Mouse (Mus musculus): Measurements from ENCODE around the gene Fam160a1. TPM values are rescaled to one million over a fixed set of nuclear protein-coding genes. Genes with fewer than 3 reads are reported as not detected.

Fam160a1 gene
- polyA plus RNA-seq, 1 experiment from 2014 or later: 6.1 TPM

- no peak for ATAC-seq (ENCODE audit: low FRiP score, low TSS enrichment)
- Histone ChIP-seq H3K4me3 (ENCODE audit: low read length) (no peak overlapping the region), H3K4me2 (replicated peaks; ENCODE audit: low read depth, low read length) (no peak overlapping the region), H3K27me3 (ENCODE audit: insufficient read depth, low read length) (no peaks in the 10 kb centered on the region), H3K9ac (replicated peaks; ENCODE audit: low read length) (no peak overlapping the region), H3K9me3 (ENCODE audit: low read length) (no peaks in the 10 kb centered on the region), H3K4me1 (ENCODE audit: insufficient read depth, low read length) (peaks cover 24% of the 10 kb centered on the region), H3K27ac (ENCODE audit: low read length) (no peak overlapping the region; the same call in 1 of the 2 replicates), H3K36me3 (ENCODE audit: insufficient read depth, low read length) (no peaks in the 10 kb centered on the region)
- 64% methylated on average over 1 of the region's 1 CpGs for WGBS
Observed at GRCm38 (mm10) chr3:85831785-85832184, 14.7 kb upstream of the Fam160a1 start.

- Histone ChIP-seq H3K9ac (replicated peaks; ENCODE audit: low read length) (no peak overlapping the region), H3K27me3 (ENCODE audit: insufficient read depth, low read length) (no peaks in the 10 kb centered on the region), H3K4me2 (replicated peaks; ENCODE audit: low read depth, low read length) (no peak overlapping the region), H3K36me3 (ENCODE audit: insufficient read depth, low read length) (no peaks in the 10 kb centered on the region), H3K4me1 (ENCODE audit: insufficient read depth, low read length) (peaks cover 24% of the 10 kb centered on the region), H3K4me3 (ENCODE audit: low read length) (no peak overlapping the region), H3K9me3 (ENCODE audit: low read length) (no peaks in the 10 kb centered on the region), H3K27ac (ENCODE audit: low read length) (no peak overlapping the region)
- ATAC-seq (ENCODE audit: low FRiP score, low TSS enrichment): no peak
- WGBS: 45% methylated on average over 4 of the region's 4 CpGs
Observed at GRCm38 (mm10) chr3:85829047-85829446, 12.0 kb upstream of the Fam160a1 start.

GRCm38 (mm10) chr3:85827815-85828214 is 10.7 kb upstream of the Fam160a1 start:
- H3K4me2 ChIP-seq (replicated peaks; ENCODE audit: low read depth, low read length): no peak overlapping the region
- H3K9me3 ChIP-seq (ENCODE audit: low read length): peaks cover 3% of the 10 kb centered on the region; the same call in 1 of the 2 replicates
- peak overlapping the region; percentile 85 for H3K27ac ChIP-seq (ENCODE audit: low read length)
- H3K27me3 ChIP-seq (ENCODE audit: insufficient read depth, low read length): no peaks in the 10 kb centered on the region
- no peak overlapping the region for H3K9ac ChIP-seq (replicated peaks; ENCODE audit: low read length)
- WGBS: 34% methylated on average over 6 of the region's 6 CpGs
- peak; percentile 88 for ATAC-seq (ENCODE audit: low FRiP score, low TSS enrichment)
- H3K4me3 ChIP-seq (ENCODE audit: low read length): no peak overlapping the region
- peaks cover 23% of the 10 kb centered on the region for H3K4me1 ChIP-seq (ENCODE audit: insufficient read depth, low read length)
- H3K36me3 ChIP-seq (ENCODE audit: insufficient read depth, low read length): no peaks in the 10 kb centered on the region

- Histone ChIP-seq H3K27ac (ENCODE audit: low read length) (peak overlapping the region; percentile 85), H3K27me3 (ENCODE audit: insufficient read depth, low read length) (no peaks in the 10 kb centered on the region), H3K9me3 (ENCODE audit: low read length) (peaks cover 3% of the 10 kb centered on the region; the same call in 1 of the 2 replicates), H3K4me3 (ENCODE audit: low read length) (no peak overlapping the region), H3K36me3 (ENCODE audit: insufficient read depth, low read length) (no peaks in the 10 kb centered on the region), H3K4me2 (replicated peaks; ENCODE audit: low read depth, low read length) (no peak overlapping the region; the same call in 1 of the 2 replicates), H3K9ac (replicated peaks; ENCODE audit: low read length) (0 out of 2 replicates have a peak overlapping the region, but pooled peaks have one; percentile 35), H3K4me1 (ENCODE audit: insufficient read depth, low read length) (peaks cover 18% of the 10 kb centered on the region)
- ATAC-seq (ENCODE audit: low FRiP score, low TSS enrichment): peak; percentile 24; the same call in 1 of the 2 replicates
- WGBS: 38% methylated on average over 4 of the region's 4 CpGs
Observed at GRCm38 (mm10) chr3:85827283-85827682, 10.2 kb upstream of the Fam160a1 start.

- ATAC-seq (ENCODE audit: low FRiP score, low TSS enrichment): no peak
- 56% methylated on average over 15 of the region's 15 CpGs for WGBS
- Histone ChIP-seq H3K9ac (replicated peaks; ENCODE audit: low read length) (no peak overlapping the region), H3K4me2 (replicated peaks; ENCODE audit: low read depth, low read length) (no peak overlapping the region), H3K27ac (ENCODE audit: low read length) (no peak overlapping the region), H3K9me3 (ENCODE audit: low read length) (peaks cover 3% of the 10 kb centered on the region; the same call in 1 of the 2 replicates), H3K4me1 (ENCODE audit: insufficient read depth, low read length) (peaks cover 8% of the 10 kb centered on the region), H3K27me3 (ENCODE audit: insufficient read depth, low read length) (no peaks in the 10 kb centered on the region), H3K36me3 (ENCODE audit: insufficient read depth, low read length) (no peaks in the 10 kb centered on the region), H3K4me3 (ENCODE audit: low read length) (no peak overlapping the region)
Observed at GRCm38 (mm10) chr3:85820839-85821548, 3.9 kb upstream of the Fam160a1 start.

GRCm38 (mm10) chr3:85819319-85819718 is 2.2 kb upstream of the Fam160a1 start:
- no peak for ATAC-seq (ENCODE audit: low FRiP score, low TSS enrichment)
- H3K4me1 ChIP-seq (ENCODE audit: insufficient read depth, low read length): peaks cover 8% of the 10 kb centered on the region
- H3K4me3 ChIP-seq (ENCODE audit: low read length): no peak overlapping the region
- peaks cover 3% of the 10 kb centered on the region; the same call in 1 of the 2 replicates for H3K9me3 ChIP-seq (ENCODE audit: low read length)
- WGBS: 77% methylated on average over 3 of the region's 3 CpGs
- no peak overlapping the region for H3K27ac ChIP-seq (ENCODE audit: low read length)
- no peak overlapping the region for H3K9ac ChIP-seq (replicated peaks; ENCODE audit: low read length)
- H3K27me3 ChIP-seq (ENCODE audit: insufficient read depth, low read length): no peaks in the 10 kb centered on the region
- no peaks in the 10 kb centered on the region for H3K36me3 ChIP-seq (ENCODE audit: insufficient read depth, low read length)
- no peak overlapping the region for H3K4me2 ChIP-seq (replicated peaks; ENCODE audit: low read depth, low read length)

- Histone ChIP-seq H3K4me1 (ENCODE audit: insufficient read depth, low read length) (peaks cover 10% of the 10 kb centered on the region), H3K27ac (ENCODE audit: low read length) (no peak overlapping the region), H3K9me3 (ENCODE audit: low read length) (no peaks in the 10 kb centered on the region), H3K36me3 (ENCODE audit: insufficient read depth, low read length) (no peaks in the 10 kb centered on the region), H3K27me3 (ENCODE audit: insufficient read depth, low read length) (no peaks in the 10 kb centered on the region), H3K9ac (replicated peaks; ENCODE audit: low read length) (no peak overlapping the region), H3K4me3 (ENCODE audit: low read length) (no peak overlapping the region), H3K4me2 (replicated peaks; ENCODE audit: low read depth, low read length) (no peak overlapping the region)
- WGBS: 56% methylated on average over 7 of the region's 7 CpGs
- no peak; the same call in 1 of the 2 replicates for ATAC-seq (ENCODE audit: low FRiP score, low TSS enrichment)
Observed at GRCm38 (mm10) chr3:85814241-85814640, 2.9 kb downstream of the Fam160a1 start.

GRCm38 (mm10) chr3:85813101-85814014 is 3.7 kb downstream of the Fam160a1 start:
- H3K9me3 ChIP-seq (ENCODE audit: low read length): no peaks in the 10 kb centered on the region
- H3K4me3 ChIP-seq (ENCODE audit: low read length): no peak overlapping the region
- H3K4me2 ChIP-seq (replicated peaks; ENCODE audit: low read depth, low read length): no peak overlapping the region
- WGBS: 48% methylated on average over 4 of the region's 4 CpGs
- H3K27me3 ChIP-seq (ENCODE audit: insufficient read depth, low read length): no peaks in the 10 kb centered on the region
- H3K9ac ChIP-seq (replicated peaks; ENCODE audit: low read length): no peak overlapping the region
- H3K27ac ChIP-seq (ENCODE audit: low read length): no peak overlapping the region
- H3K36me3 ChIP-seq (ENCODE audit: insufficient read depth, low read length): no peaks in the 10 kb centered on the region
- no peak for ATAC-seq (ENCODE audit: low FRiP score, low TSS enrichment)
- H3K4me1 ChIP-seq (ENCODE audit: insufficient read depth, low read length): peaks cover 10% of the 10 kb centered on the region

GRCm38 (mm10) chr3:85812010-85812409 is 5.1 kb downstream of the Fam160a1 start:
- Histone ChIP-seq H3K36me3 (ENCODE audit: insufficient read depth, low read length) (no peaks in the 10 kb centered on the region), H3K27me3 (ENCODE audit: insufficient read depth, low read length) (no peaks in the 10 kb centered on the region), H3K9me3 (ENCODE audit: low read length) (no peaks in the 10 kb centered on the region), H3K4me2 (replicated peaks; ENCODE audit: low read depth, low read length) (no peak overlapping the region), H3K4me1 (ENCODE audit: insufficient read depth, low read length) (peaks cover 7% of the 10 kb centered on the region), H3K4me3 (ENCODE audit: low read length) (no peak overlapping the region), H3K9ac (replicated peaks; ENCODE audit: low read length) (no peak overlapping the region), H3K27ac (ENCODE audit: low read length) (no peak overlapping the region)
- no peak for ATAC-seq (ENCODE audit: low FRiP score, low TSS enrichment)
- 88% methylated on average over 5 of the region's 5 CpGs for whole genome bisulfite sequencing
